Mouse (Mus musculus): ENCODE measurements at regions not wholly inside any gene's neighbourhood (a gene's known extent, or its start where the extent isn't known, plus 50 kb on each side); places are given as distances from the start of the nearest gene placed in this dataset.

DNA sequence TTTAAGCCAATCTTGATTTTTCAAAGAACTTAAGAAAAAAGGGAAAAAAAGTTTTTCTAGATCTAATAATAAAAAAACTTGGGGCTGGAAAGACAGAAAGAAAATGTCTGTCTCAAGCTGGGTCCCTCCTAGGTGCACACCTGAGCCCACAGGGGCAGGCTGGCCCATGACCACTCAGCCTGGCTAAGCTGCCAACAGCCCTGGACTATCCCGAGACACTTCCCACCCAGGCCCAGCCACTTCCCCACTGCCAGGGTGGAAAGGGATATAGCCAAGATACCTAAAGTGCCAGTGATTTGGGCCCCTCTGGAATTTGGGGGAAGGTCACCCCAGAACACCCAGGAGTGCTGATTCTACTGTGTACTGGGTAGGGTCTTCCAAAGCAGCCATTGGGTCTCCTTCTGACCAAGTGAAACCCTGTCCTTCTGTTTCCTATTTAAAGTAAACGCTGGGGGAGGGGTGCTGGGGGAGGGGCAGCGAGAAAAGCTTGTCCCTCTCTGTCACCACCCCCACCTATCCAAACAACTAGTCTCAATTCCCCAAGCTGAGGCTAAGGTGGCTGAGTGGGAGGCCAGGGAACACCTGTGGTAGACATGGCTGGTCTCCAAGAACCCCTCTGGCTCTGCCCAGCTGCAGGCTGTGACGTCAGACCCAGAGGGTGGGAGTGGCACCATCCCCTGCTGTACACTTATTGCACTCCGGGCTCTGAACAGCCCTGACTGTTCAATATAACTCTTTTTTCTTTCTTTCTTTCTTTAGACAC, 62.6 kb downstream of the Mcfd2 start:
- Histone ChIP-seq H3K27me3 (ENCODE audit: control insufficient read depth, insufficient read depth, low read length) (no peaks in the 10 kb centered on the region), H3K27ac (ENCODE audit: low read depth) (peak overlapping the region; percentile 30; the same call in 1 of the 2 replicates), H3K36me3 (replicated peaks; ENCODE audit: control insufficient read depth, insufficient read depth, low read length) (no peaks in the 10 kb centered on the region), H3K9me3 (replicated peaks; ENCODE audit: control insufficient read depth, low read length) (no peaks in the 10 kb centered on the region), H3K4me1 (ENCODE audit: control insufficient read depth, insufficient read depth) (peaks cover 19% of the 10 kb centered on the region), H3K9ac (replicated peaks; ENCODE audit: low read depth, low read length) (no peak overlapping the region), H3K4me3 (ENCODE audit: low read depth, low read length) (no peak overlapping the region), H3K4me2 (ENCODE audit: low read depth, low read length) (no peak overlapping the region)
- ATAC-seq (ENCODE audit: insufficient read depth, low read depth) (no peak), DNase-seq (ENCODE audit: low spot score) (no peak)
- 23% methylated on average over 5 of the region's 5 CpGs for WGBS
- no peak for TF ChIP-seq CTCF (IDR thresholded peaks at IDR 0.05; ENCODE audit: low read depth)
- TF ChIP-seq EP300 (IDR thresholded peaks at IDR 0.05; ENCODE audit: low read depth) = no peak

DNA sequence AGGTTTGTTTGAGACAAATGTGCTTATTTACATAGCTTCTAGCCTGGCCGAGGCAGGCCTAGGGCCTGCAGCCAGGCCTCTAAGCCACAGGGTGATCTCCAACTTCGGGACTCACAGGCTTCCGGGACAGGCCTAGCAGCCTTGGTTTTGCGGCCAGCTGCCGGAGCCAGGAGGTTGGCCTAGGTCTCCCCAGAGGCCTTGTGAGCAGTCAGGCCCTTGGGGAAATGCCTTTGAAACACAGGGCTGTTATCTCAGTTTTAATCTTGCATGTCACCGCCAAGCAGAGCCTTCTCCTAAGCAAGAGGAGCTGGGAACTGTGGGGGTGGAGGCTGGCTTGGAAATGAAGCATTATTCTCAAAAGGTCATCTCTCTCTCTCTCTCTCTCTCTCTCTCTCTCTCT, 63.2 kb downstream of the Mcfd2 start:
- DNase-seq (ENCODE audit: low spot score) (peak; percentile 51), ATAC-seq (ENCODE audit: insufficient read depth, low read depth) (peak; percentile 56)
- no peak overlapping the region for H3K9ac ChIP-seq (replicated peaks; ENCODE audit: low read depth, low read length)
- TF ChIP-seq CTCF (IDR thresholded peaks at IDR 0.05; ENCODE audit: low read depth) (no peak), EP300 (IDR thresholded peaks at IDR 0.05; ENCODE audit: low read depth) (no peak)
- H3K27me3 ChIP-seq (ENCODE audit: control insufficient read depth, insufficient read depth, low read length) = no peaks in the 10 kb centered on the region
- H3K4me3 ChIP-seq (ENCODE audit: low read depth, low read length) = no peak overlapping the region
- H3K27ac ChIP-seq (ENCODE audit: low read depth) = peak overlapping the region; percentile 46
- no peaks in the 10 kb centered on the region for H3K9me3 ChIP-seq (replicated peaks; ENCODE audit: control insufficient read depth, low read length)
- peaks cover 19% of the 10 kb centered on the region for H3K4me1 ChIP-seq (ENCODE audit: control insufficient read depth, insufficient read depth)
- no peaks in the 10 kb centered on the region for H3K36me3 ChIP-seq (replicated peaks; ENCODE audit: control insufficient read depth, insufficient read depth, low read length)
- no peak overlapping the region for H3K4me2 ChIP-seq (ENCODE audit: low read depth, low read length)
- 23% methylated on average over 6 of the region's 6 CpGs for WGBS

DNA sequence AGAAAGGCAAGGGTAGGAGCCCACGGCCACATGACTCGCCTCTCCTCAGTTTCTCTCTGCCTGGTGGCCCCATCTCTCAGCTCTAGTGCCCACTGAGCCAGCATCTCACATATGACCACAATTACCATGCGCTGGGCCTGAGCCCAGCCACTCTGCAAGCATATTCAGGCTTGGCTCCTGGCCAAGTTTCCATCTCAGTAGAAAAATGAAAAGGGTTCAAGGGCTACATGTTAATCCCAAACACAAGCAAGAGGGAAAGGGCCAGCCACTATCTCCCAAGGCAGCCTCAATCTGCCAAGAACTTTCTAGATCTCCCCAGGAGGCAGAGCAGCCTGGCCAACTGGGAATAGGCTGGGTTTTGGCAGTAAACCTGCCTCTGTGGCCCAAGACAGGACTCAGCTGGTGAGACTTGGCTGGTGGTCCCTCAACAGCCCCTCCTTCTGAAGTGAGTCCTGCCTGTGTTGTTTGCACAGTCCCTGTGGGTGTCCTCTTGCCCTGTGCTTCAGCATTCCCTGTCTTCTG, 65.0 kb downstream of the Mcfd2 start:
- peaks cover 19% of the 10 kb centered on the region for H3K4me1 ChIP-seq (ENCODE audit: control insufficient read depth, insufficient read depth)
- WGBS = 43% methylated on average over 3 of the region's 3 CpGs

GRCm38 (mm10) chr17:87200134-87200533, 65.6 kb downstream of the Mcfd2 start:
- H3K4me1 ChIP-seq (ENCODE audit: control insufficient read depth, insufficient read depth) = peaks cover 19% of the 10 kb centered on the region
- no peaks in the 10 kb centered on the region for H3K36me3 ChIP-seq (replicated peaks; ENCODE audit: control insufficient read depth, insufficient read depth, low read length)
- no peaks in the 10 kb centered on the region for H3K9me3 ChIP-seq (replicated peaks; ENCODE audit: control insufficient read depth, low read length)
- 75% methylated on average over 2 of the region's 2 CpGs for WGBS
- H3K27ac ChIP-seq (ENCODE audit: low read depth) = 0 out of 2 replicates have a peak overlapping the region, but pooled peaks have one; percentile 31
- H3K4me3 ChIP-seq (ENCODE audit: low read depth, low read length) = no peak overlapping the region
- no peak overlapping the region for H3K9ac ChIP-seq (replicated peaks; ENCODE audit: low read depth, low read length)
- H3K4me2 ChIP-seq (ENCODE audit: low read depth, low read length) = no peak overlapping the region
- ATAC-seq (ENCODE audit: insufficient read depth, low read depth) (no peak), DNase-seq (ENCODE audit: low spot score) (no peak)
- TF ChIP-seq CTCF (IDR thresholded peaks at IDR 0.05; ENCODE audit: low read depth) = no peak
- TF ChIP-seq EP300 (IDR thresholded peaks at IDR 0.05; ENCODE audit: low read depth) = no peak
- no peaks in the 10 kb centered on the region for H3K27me3 ChIP-seq (ENCODE audit: control insufficient read depth, insufficient read depth, low read length)

More for the DNA sequence above, 65.0 kb downstream of the Mcfd2 start:
- ATAC-seq (ENCODE audit: insufficient read depth, low read depth) (peak; percentile 62), DNase-seq (ENCODE audit: low spot score) (peak; percentile 54)
- Histone ChIP-seq H3K9me3 (replicated peaks; ENCODE audit: control insufficient read depth, low read length) (no peaks in the 10 kb centered on the region), H3K27me3 (ENCODE audit: control insufficient read depth, insufficient read depth, low read length) (no peaks in the 10 kb centered on the region), H3K27ac (ENCODE audit: low read depth) (peak overlapping the region; percentile 31; the same call in 1 of the 2 replicates), H3K4me2 (ENCODE audit: low read depth, low read length) (no peak overlapping the region), H3K36me3 (replicated peaks; ENCODE audit: control insufficient read depth, insufficient read depth, low read length) (no peaks in the 10 kb centered on the region), H3K4me3 (ENCODE audit: low read depth, low read length) (no peak overlapping the region), H3K9ac (replicated peaks; ENCODE audit: low read depth, low read length) (no peak overlapping the region)
- TF ChIP-seq CTCF (IDR thresholded peaks at IDR 0.05; ENCODE audit: low read depth) = no peak
- TF ChIP-seq EP300 (IDR thresholded peaks at IDR 0.05; ENCODE audit: low read depth) = no peak

GRCm38 (mm10) chr17:87199134-87199533, 66.6 kb downstream of the Mcfd2 start:
- Histone ChIP-seq H3K9ac (replicated peaks; ENCODE audit: low read depth, low read length) (no peak overlapping the region), H3K27me3 (ENCODE audit: control insufficient read depth, insufficient read depth, low read length) (no peaks in the 10 kb centered on the region), H3K36me3 (replicated peaks; ENCODE audit: control insufficient read depth, insufficient read depth, low read length) (no peaks in the 10 kb centered on the region), H3K9me3 (replicated peaks; ENCODE audit: control insufficient read depth, low read length) (no peaks in the 10 kb centered on the region), H3K4me3 (ENCODE audit: low read depth, low read length) (no peak overlapping the region), H3K27ac (ENCODE audit: low read depth) (no peak overlapping the region), H3K4me1 (ENCODE audit: control insufficient read depth, insufficient read depth) (peaks cover 19% of the 10 kb centered on the region), H3K4me2 (ENCODE audit: low read depth, low read length) (no peak overlapping the region)
- TF ChIP-seq CTCF (IDR thresholded peaks at IDR 0.05; ENCODE audit: low read depth) = no peak
- no peak for TF ChIP-seq EP300 (IDR thresholded peaks at IDR 0.05; ENCODE audit: low read depth)
- WGBS = 87% methylated on average over 3 of the region's 3 CpGs
- DNase-seq (ENCODE audit: low spot score) (no peak), ATAC-seq (ENCODE audit: insufficient read depth, low read depth) (no peak)
